Mouse (Mus musculus): Measurements from ENCODE around the gene Bbox1. TPM values are rescaled to one million over a fixed set of nuclear protein-coding genes. Genes with fewer than 3 reads are reported as not detected.

Gene Bbox1
- polyA plus RNA-seq, 1 experiment from 2014 or later = 0.30 TPM

DNA sequence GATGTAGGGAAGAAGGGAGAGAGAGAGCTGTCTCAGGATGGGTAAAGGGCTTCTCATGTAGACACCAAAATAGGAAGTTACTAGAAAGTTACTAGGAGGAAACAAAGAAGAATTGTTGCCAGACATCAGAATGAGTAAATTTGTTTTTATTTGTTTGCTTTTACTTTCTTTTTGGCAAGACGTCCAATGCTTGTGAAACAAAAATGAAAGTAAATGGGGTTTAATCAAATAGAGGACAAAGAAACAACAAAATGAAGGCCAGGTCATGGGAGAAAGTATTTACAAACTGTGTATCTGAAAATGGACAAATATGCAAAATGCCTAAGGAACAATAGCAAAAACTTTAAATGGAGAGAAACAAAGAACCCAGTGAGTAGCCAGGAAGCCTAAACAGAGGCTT lies 37.0 kb upstream of the Bbox1 start:
- no peak for ATAC-seq (ENCODE audit: low FRiP score, low TSS enrichment)
- H3K36me3 ChIP-seq (ENCODE audit: control insufficient read depth, insufficient read depth, low read length) = no peaks in the 10 kb centered on the region

DNA sequence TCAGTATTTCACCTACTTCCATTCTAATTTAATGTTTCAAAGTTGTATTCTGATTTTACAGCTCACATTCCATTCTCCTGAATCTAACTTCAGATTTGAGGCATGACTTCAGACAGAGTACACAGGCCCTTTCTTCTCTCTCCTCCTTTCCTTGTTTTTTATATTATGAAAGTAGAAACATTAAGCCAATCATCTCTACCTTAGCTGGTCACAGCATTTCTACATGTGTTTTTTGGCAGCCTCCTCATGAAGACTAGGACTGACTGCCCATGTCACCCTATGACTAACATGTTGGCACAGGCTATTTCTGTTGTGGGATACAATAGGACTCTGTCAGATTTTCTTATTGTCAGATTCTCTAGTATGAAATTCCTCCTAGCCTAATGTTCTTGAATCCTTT lies 14.6 kb upstream of the Bbox1 start:
- Histone ChIP-seq H3K4me3 (ENCODE audit: low read depth, low read length) (no peak overlapping the region), H3K4me1 (replicated peaks; ENCODE audit: control insufficient read depth, insufficient read depth) (no peaks in the 10 kb centered on the region), H3K4me2 (replicated peaks; ENCODE audit: low read depth) (no peak overlapping the region), H3K27ac (replicated peaks) (no peak overlapping the region), H3K36me3 (ENCODE audit: control insufficient read depth, insufficient read depth, low read length) (no peaks in the 10 kb centered on the region), H3K9me3 (ENCODE audit: control insufficient read depth, low read length) (no peaks in the 10 kb centered on the region), H3K9ac (ENCODE audit: low read length) (no peak overlapping the region), H3K27me3 (ENCODE audit: control insufficient read depth, insufficient read depth, low read length) (no peaks in the 10 kb centered on the region)
- no peak for TF ChIP-seq CTCF (IDR thresholded peaks at IDR 0.05; ENCODE audit: low read depth)
- TF ChIP-seq EP300 (optimal IDR thresholded peaks at IDR 0.05) = no peak
- no peak for ATAC-seq (ENCODE audit: low FRiP score, low TSS enrichment)
- DNase-seq (ENCODE audit: low spot score) = no peak

More for the DNA sequence above, 37.0 kb upstream of the Bbox1 start:
- Histone ChIP-seq H3K4me2 (replicated peaks; ENCODE audit: low read depth) (no peak overlapping the region), H3K9me3 (ENCODE audit: control insufficient read depth, low read length) (no peaks in the 10 kb centered on the region), H3K27me3 (ENCODE audit: control insufficient read depth, insufficient read depth, low read length) (no peaks in the 10 kb centered on the region), H3K9ac (ENCODE audit: low read length) (no peak overlapping the region), H3K4me3 (ENCODE audit: low read depth, low read length) (no peak overlapping the region), H3K27ac (replicated peaks) (no peak overlapping the region), H3K4me1 (replicated peaks; ENCODE audit: control insufficient read depth, insufficient read depth) (no peaks in the 10 kb centered on the region)
- no peak for DNase-seq (ENCODE audit: low spot score)
- TF ChIP-seq EP300 (optimal IDR thresholded peaks at IDR 0.05) (no peak), CTCF (IDR thresholded peaks at IDR 0.05; ENCODE audit: low read depth) (no peak)
- WGBS = 41% methylated on average over 1 of the region's 1 CpGs

DNA sequence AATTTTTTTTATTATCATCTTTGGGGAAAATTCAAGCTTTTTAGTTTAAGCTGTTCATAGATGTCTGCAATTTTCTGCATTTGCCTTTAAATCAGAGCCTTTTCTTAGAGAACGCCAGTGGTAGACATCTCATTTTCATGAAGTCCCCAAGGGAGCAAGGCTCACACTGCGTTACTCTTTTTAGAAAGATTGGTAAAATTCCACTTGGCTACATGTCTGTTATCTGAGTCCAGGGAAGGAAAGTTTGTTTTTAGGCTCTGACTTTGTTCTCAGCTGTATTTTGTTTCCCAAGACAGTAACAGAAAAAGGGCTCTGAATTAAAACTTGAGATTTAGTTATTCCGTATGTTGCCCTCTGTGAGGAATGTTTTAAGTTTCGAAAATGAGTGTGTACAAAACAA lies 5.6 kb upstream of the Bbox1 start:
- no peaks in the 10 kb centered on the region for H3K9me3 ChIP-seq (ENCODE audit: control insufficient read depth, low read length)
- DNase-seq (ENCODE audit: low spot score) (no peak), ATAC-seq (ENCODE audit: low FRiP score, low TSS enrichment) (no peak)
- no peak overlapping the region for H3K27ac ChIP-seq (replicated peaks)
- no peak overlapping the region for H3K9ac ChIP-seq (ENCODE audit: low read length)
- no peaks in the 10 kb centered on the region for H3K4me1 ChIP-seq (replicated peaks; ENCODE audit: control insufficient read depth, insufficient read depth)
- H3K27me3 ChIP-seq (ENCODE audit: control insufficient read depth, insufficient read depth, low read length) = no peaks in the 10 kb centered on the region
- no peaks in the 10 kb centered on the region for H3K36me3 ChIP-seq (ENCODE audit: control insufficient read depth, insufficient read depth, low read length)
- H3K4me3 ChIP-seq (ENCODE audit: low read depth, low read length) = no peak overlapping the region
- 63% methylated on average over 4 of the region's 4 CpGs for WGBS
- no peak for TF ChIP-seq CTCF (IDR thresholded peaks at IDR 0.05; ENCODE audit: low read depth)
- no peak for TF ChIP-seq EP300 (optimal IDR thresholded peaks at IDR 0.05)
- no peak overlapping the region for H3K4me2 ChIP-seq (replicated peaks; ENCODE audit: low read depth)

DNA sequence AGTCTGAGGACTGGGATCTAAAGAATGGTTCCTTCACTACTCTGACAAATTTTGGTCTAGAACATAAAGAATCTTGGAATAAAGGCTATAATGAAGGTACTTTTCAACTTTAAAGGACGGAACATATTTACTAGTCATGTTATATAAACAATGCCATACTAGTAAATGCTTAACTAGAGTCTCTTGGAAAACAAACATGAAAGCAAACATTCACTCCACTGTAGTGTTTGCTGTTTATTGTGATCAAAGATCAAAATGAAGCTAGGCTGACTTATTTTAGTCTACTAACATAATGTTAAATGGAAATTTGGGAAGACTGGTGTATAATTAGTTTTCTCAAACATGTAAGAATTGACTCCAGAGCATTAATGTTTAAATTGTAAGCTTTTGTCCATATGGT lies 4.9 kb upstream of the Bbox1 start:
- WGBS = 55% methylated on average over 1 of the region's 1 CpGs
- no peak overlapping the region for H3K9ac ChIP-seq (ENCODE audit: low read length)
- no peaks in the 10 kb centered on the region for H3K36me3 ChIP-seq (ENCODE audit: control insufficient read depth, insufficient read depth, low read length)
- TF ChIP-seq CTCF (IDR thresholded peaks at IDR 0.05; ENCODE audit: low read depth) = no peak
- TF ChIP-seq EP300 (optimal IDR thresholded peaks at IDR 0.05) = no peak
- no peak overlapping the region for H3K27ac ChIP-seq (replicated peaks)
- no peaks in the 10 kb centered on the region for H3K27me3 ChIP-seq (ENCODE audit: control insufficient read depth, insufficient read depth, low read length)
- no peaks in the 10 kb centered on the region for H3K9me3 ChIP-seq (ENCODE audit: control insufficient read depth, low read length)
- no peak for DNase-seq (ENCODE audit: low spot score)
- no peak for ATAC-seq (ENCODE audit: low FRiP score, low TSS enrichment)
- no peaks in the 10 kb centered on the region for H3K4me1 ChIP-seq (replicated peaks; ENCODE audit: control insufficient read depth, insufficient read depth)
- no peak overlapping the region for H3K4me2 ChIP-seq (replicated peaks; ENCODE audit: low read depth)
- H3K4me3 ChIP-seq (ENCODE audit: low read depth, low read length) = no peak overlapping the region

DNA sequence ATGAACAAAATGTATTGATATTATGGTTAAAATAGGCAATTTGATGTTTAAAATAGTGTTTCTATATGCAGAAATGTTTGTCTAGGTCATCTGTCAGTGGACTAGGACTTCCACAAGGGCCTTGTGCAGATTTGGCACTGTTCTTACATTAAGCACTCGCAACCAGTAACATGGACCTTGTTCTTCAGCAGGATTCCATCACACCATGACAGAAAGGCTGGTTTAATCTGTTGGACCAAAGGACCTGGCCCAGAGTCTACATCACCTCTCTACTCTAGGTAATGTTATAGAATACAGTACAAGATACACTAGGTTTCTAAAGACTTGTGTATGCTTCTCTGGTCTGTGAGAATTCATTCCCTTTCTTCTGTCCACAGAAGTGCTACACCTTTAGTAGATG lies 4.4 kb upstream of the Bbox1 start:
- no peaks in the 10 kb centered on the region for H3K27me3 ChIP-seq (ENCODE audit: control insufficient read depth, insufficient read depth, low read length)
- no peaks in the 10 kb centered on the region for H3K4me1 ChIP-seq (replicated peaks; ENCODE audit: control insufficient read depth, insufficient read depth)
- no peaks in the 10 kb centered on the region for H3K9me3 ChIP-seq (ENCODE audit: control insufficient read depth, low read length)
- no peak for DNase-seq (ENCODE audit: low spot score)
- H3K36me3 ChIP-seq (ENCODE audit: control insufficient read depth, insufficient read depth, low read length) = no peaks in the 10 kb centered on the region
- H3K4me3 ChIP-seq (ENCODE audit: low read depth, low read length) = no peak overlapping the region
- H3K4me2 ChIP-seq (replicated peaks; ENCODE audit: low read depth) = no peak overlapping the region
- TF ChIP-seq CTCF (IDR thresholded peaks at IDR 0.05; ENCODE audit: low read depth) (no peak), EP300 (optimal IDR thresholded peaks at IDR 0.05) (no peak)
- no peak for ATAC-seq (ENCODE audit: low FRiP score, low TSS enrichment)
- H3K9ac ChIP-seq (ENCODE audit: low read length) = no peak overlapping the region
- WGBS = 93% methylated on average over 1 of the region's 1 CpGs
- no peak overlapping the region for H3K27ac ChIP-seq (replicated peaks)

DNA sequence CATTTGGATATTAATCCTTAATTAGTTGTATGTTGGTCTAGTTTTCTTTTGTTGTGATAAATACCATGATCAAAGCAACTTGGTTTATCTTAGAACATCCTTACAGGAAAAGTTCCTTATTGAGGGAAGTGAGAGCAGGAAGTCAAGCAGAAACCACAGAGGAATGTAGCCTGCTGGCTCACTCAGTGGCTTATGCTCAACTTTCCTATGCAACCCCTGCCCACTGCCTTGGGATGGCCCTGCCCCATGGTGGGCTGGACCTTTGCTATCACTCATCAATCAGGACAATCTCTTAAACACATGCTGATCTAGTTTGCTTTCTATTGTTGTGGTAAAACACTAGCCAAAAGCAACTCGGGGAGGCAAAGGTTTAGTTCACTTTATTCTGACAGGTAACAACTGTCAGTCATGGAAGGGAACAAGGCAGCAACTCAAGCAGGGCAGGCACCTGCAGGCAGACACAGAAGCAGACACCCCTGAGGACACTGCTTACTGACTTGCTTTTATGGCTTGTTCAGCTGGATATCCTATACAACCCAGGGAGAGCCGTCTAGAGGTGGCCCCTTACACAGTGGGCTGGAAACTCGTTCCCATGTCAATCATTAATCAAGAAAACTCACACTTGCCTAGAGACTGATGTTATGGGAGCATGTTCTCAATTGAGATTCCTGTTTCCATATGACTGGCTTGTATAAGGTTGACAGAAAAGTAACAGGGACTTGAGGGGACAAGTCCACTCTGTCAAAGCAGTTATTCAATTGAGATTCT lies 1.9 kb upstream of the Bbox1 start:
- ATAC-seq (ENCODE audit: low FRiP score, low TSS enrichment) = no peak
- H3K27me3 ChIP-seq (ENCODE audit: control insufficient read depth, insufficient read depth, low read length) = no peaks in the 10 kb centered on the region

More for the DNA sequence above, 1.9 kb upstream of the Bbox1 start:
- no peak overlapping the region for H3K27ac ChIP-seq (replicated peaks)
- TF ChIP-seq CTCF (IDR thresholded peaks at IDR 0.05; ENCODE audit: low read depth) (no peak), EP300 (optimal IDR thresholded peaks at IDR 0.05) (no peak)
- H3K9me3 ChIP-seq (ENCODE audit: control insufficient read depth, low read length) = no peaks in the 10 kb centered on the region
- H3K4me1 ChIP-seq (replicated peaks; ENCODE audit: control insufficient read depth, insufficient read depth) = no peaks in the 10 kb centered on the region
- H3K4me2 ChIP-seq (replicated peaks; ENCODE audit: low read depth) = no peak overlapping the region
- no peaks in the 10 kb centered on the region for H3K36me3 ChIP-seq (ENCODE audit: control insufficient read depth, insufficient read depth, low read length)
- H3K4me3 ChIP-seq (ENCODE audit: low read depth, low read length) = no peak overlapping the region
- whole genome bisulfite sequencing = 32% methylated on average over 3 of the region's 3 CpGs
- H3K9ac ChIP-seq (ENCODE audit: low read length) = no peak overlapping the region
- DNase-seq (ENCODE audit: low spot score) = no peak

Data from stomach, postnatal 0 days (tissue).